Mouse (Mus musculus) liver, embryonic 12.5 days (tissue): ENCODE results near the gene Plagl1. TPM values are rescaled to one million over a fixed set of nuclear protein-coding genes. Genes with fewer than 3 reads are reported as not detected.

ENCODE experiments used
- ATAC-seq: fragments of 200-750 bp; cut with Nextera tagmentation; 2 replicates; pipeline ENCODE4 v1.8.0; 2017; ENCODE audit warnings: moderate number of reproducible peaks, mild to moderate bottlenecking, moderate library complexity
- H3K27ac ChIP-seq: fragments of 300-500 bp; sonication (generic); 2 replicates; pipeline ENCODE4 v1.5.1; 2016; ENCODE audit warnings: mild to moderate bottlenecking
- H3K27me3 ChIP-seq: fragments of 300-500 bp; sonication (generic); replicated peaks from 2 replicates; pipeline ENCODE4 v1.6.1; 2016; ENCODE audit warnings: mild to moderate bottlenecking, moderate library complexity
- H3K36me3 ChIP-seq: fragments of 300-500 bp; sonication (generic); 2 replicates; pipeline ENCODE4 v1.6.1; 2016; ENCODE audit warnings: mild to moderate bottlenecking, moderate library complexity
- H3K4me1 ChIP-seq: fragments of 300-500 bp; sonication (generic); 2 replicates; pipeline ENCODE4 v1.6.1; 2016
- H3K4me2 ChIP-seq: fragments of 300-500 bp; sonication (generic); 2 replicates; pipeline ENCODE4 v1.6.1; 2016; ENCODE audit warnings: mild to moderate bottlenecking, moderate library complexity
- H3K4me3 ChIP-seq: fragments of 300-500 bp; sonication (generic); 2 replicates; pipeline ENCODE4 v1.5.1; 2016; ENCODE audit warnings: mild to moderate bottlenecking, moderate library complexity
- H3K9ac ChIP-seq: fragments of 300-500 bp; sonication (generic); 2 replicates; pipeline ENCODE4 v1.6.1; 2016; ENCODE audit warnings: mild to moderate bottlenecking, moderate library complexity
- H3K9me3 ChIP-seq: fragments of 300-500 bp; sonication (generic); replicated peaks from 2 replicates; pipeline ENCODE4 v1.6.1; 2016; ENCODE audit warnings: mild to moderate bottlenecking, moderate library complexity
- WGBS: fragments of 180-500 bp; shearing (Covaris S2); methylation state at CpG from one replicate; pipeline ENCODE4 v1.1.7; 2016; ENCODE audit not compliant: insufficient replicate concordance; 5-methylcytosine and 5-hydroxymethylcytosine counted together
- polyA plus RNA-seq: library from polyadenylated mRNA; unstranded; fragments of >200 nt; fragmentation: Nextera tagmentation; extraction: Ambion mirVana; gene quantifications from 2 replicates; pipeline ENCODE4 v1.2.1, GENCODE M21; 2016

Plagl1 gene
- polyA plus RNA-seq, 1 experiment from 2014 or later, result 55.7 TPM

GRCm38 (mm10) chr10:13180211-13180610 lies 119.9 kb downstream of the Plagl1 start:
- no peak overlapping the region for H3K27ac ChIP-seq
- H3K4me1 ChIP-seq, result 0 out of 2 replicates have a peak, but pooled peaks cover 4% of the 10 kb centered on the region
- H3K9ac ChIP-seq, result no peak overlapping the region
- no peak for ATAC-seq
- H3K27me3 ChIP-seq, result no peaks in the 10 kb centered on the region
- H3K36me3 ChIP-seq, result peaks cover 94% of the 10 kb centered on the region
- H3K4me2 ChIP-seq, result no peak overlapping the region
- WGBS, result 82% methylated on average over 7 of the region's 7 CpGs
- no peak overlapping the region for H3K4me3 ChIP-seq
- H3K9me3 ChIP-seq, result no peaks in the 10 kb centered on the region

Other genes with a start within 250 kb of the Plagl1 start
- 14.9 and 15.3 TPM in 2 replicates for gene Utrn, start 191.1 kb upstream of the Plagl1 start, polyA plus RNA-seq
- gene Stx11, start 96.2 kb upstream of the Plagl1 start, polyA plus RNA-seq, result 15.1 and 16.6 TPM in 2 replicates
- 30.7 and 32.9 TPM in 2 replicates for gene Sf3b5, start 55.2 kb upstream of the Plagl1 start, polyA plus RNA-seq
- gene Zc2hc1b, start 117.5 kb downstream of the Plagl1 start, polyA plus RNA-seq, result not detected in 2 replicates
- 58.3 and 61.1 TPM in 2 replicates for gene Ltv1, start 132.7 kb downstream of the Plagl1 start, polyA plus RNA-seq